Mouse (Mus musculus) urinary bladder, postnatal 36 days (tissue): ENCODE data around the gene Anxa5.
A peak's percentile ranks its signal among the peaks of the same experiment; 100 is the strongest.

Source experiments
- DNase-seq, 2 experiments: peaks; one replicate each; pipeline ENCODE4 v3.0.0; 2022; ENCODE audit warnings: low spot score in 2 of 2, mixed read lengths in 1 of 2

Anxa5 gene

GRCm38 (mm10) chr3:36488899-36489589 is 13.3 kb upstream of the Anxa5 start:
- DNase-seq, result no peak

GRCm38 (mm10) chr3:36488367-36488766 is 12.7 kb upstream of the Anxa5 start:
- DNase-seq, result no peak

- DNase-seq, result no peak
These were observed 11.2 kb upstream of the Anxa5 start for GRCm38 (mm10) chr3:36486881-36487280.

- DNase-seq, result peak in 1 of 2 experiments; percentile 42
These were observed 10.5 kb upstream of the Anxa5 start for GRCm38 (mm10) chr3:36486176-36486575.

GRCm38 (mm10) chr3:36484292-36484691 is 8.6 kb upstream of the Anxa5 start:
- DNase-seq, result no peak

GRCm38 (mm10) chr3:36482940-36483339 is 7.2 kb upstream of the Anxa5 start:
- DNase-seq, result no peak

GRCm38 (mm10) chr3:36481776-36482193 is 6.1 kb upstream of the Anxa5 start:
- DNase-seq, result peak in 1 of 2 experiments; percentile 40

- no peak for DNase-seq
These were observed 4.8 kb upstream of the Anxa5 start for GRCm38 (mm10) chr3:36480486-36480885.

- DNase-seq, result no peak
These were observed 3.1 kb upstream of the Anxa5 start for GRCm38 (mm10) chr3:36478776-36479175.

GRCm38 (mm10) chr3:36476261-36477155 is 814 bp upstream of the Anxa5 start:
- DNase-seq, result no peak

GRCm38 (mm10) chr3:36474938-36475483 is 683 bp downstream of the Anxa5 start:
- peak; percentile 30 to 51 for DNase-seq

GRCm38 (mm10) chr3:36474421-36474820 is 1.3 kb downstream of the Anxa5 start:
- DNase-seq, result no peak

- DNase-seq, result no peak
These were observed 2.5 kb downstream of the Anxa5 start for GRCm38 (mm10) chr3:36473222-36473621.

GRCm38 (mm10) chr3:36471856-36472255 is 3.8 kb downstream of the Anxa5 start:
- DNase-seq, result no peak

- no peak for DNase-seq
These were observed 6.8 kb downstream of the Anxa5 start for GRCm38 (mm10) chr3:36468871-36469270.

- DNase-seq, result peak in 1 of 2 experiments; percentile 43
These were observed 8.1 kb downstream of the Anxa5 start for GRCm38 (mm10) chr3:36467632-36468031.

GRCm38 (mm10) chr3:36465538-36465937 is 10.2 kb downstream of the Anxa5 start:
- DNase-seq, result no peak

GRCm38 (mm10) chr3:36462348-36462747 is 13.3 kb downstream of the Anxa5 start:
- DNase-seq, result no peak

- no peak for DNase-seq
These were observed 13.9 kb downstream of the Anxa5 start for GRCm38 (mm10) chr3:36461819-36462218.

- no peak for DNase-seq
These were observed 15.0 kb downstream of the Anxa5 start for GRCm38 (mm10) chr3:36460717-36461116.

GRCm38 (mm10) chr3:36455566-36455965 is 20.1 kb downstream of the Anxa5 start:
- DNase-seq, result no peak

- no peak for DNase-seq
These were observed 20.6 kb downstream of the Anxa5 start for GRCm38 (mm10) chr3:36455124-36455523.

GRCm38 (mm10) chr3:36452502-36452901 is 23.2 kb downstream of the Anxa5 start:
- DNase-seq, result no peak
